Mouse (Mus musculus): Measurements from ENCODE around the gene Stx8. TPM values are rescaled to one million over a fixed set of nuclear protein-coding genes. Genes with fewer than 3 reads are reported as not detected.
A peak's percentile ranks its signal among the peaks of the same experiment; 100 is the strongest.

Stx8 gene
- polyA plus RNA-seq, 1 experiment from 2014 or later = 59.5 TPM

DNA sequence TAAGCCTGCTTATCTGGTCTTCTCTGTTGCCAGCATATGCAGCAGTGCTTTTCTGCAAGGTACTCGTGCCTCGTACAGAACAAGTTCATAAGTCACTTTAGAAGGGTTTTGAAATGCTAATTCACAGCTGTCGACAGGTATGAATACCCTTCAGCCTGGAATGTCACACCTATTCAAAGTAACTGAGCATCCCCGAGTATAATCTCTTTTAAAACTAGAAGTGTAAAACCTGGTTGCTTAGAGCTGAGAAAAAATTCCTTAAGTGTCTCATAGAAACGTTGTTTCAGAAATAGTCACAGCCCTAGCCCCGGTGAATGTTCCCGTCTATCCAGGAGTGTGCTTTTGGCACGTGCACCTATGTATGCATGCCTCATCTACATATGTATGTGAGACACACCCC is 176.3 kb downstream of the Stx8 start:
- Histone ChIP-seq H3K4me3 (no peak overlapping the region), H3K4me1 (replicated peaks) (peaks cover 39% of the 10 kb centered on the region), H3K36me3 (no peaks in the 10 kb centered on the region), H3K9ac (no peak overlapping the region), H3K27ac (replicated peaks) (no peak overlapping the region), H3K4me2 (no peak overlapping the region), H3K9me3 (no peaks in the 10 kb centered on the region), H3K27me3 (no peaks in the 10 kb centered on the region)
- WGBS = 38% methylated on average over 8 of the region's 8 CpGs
- ATAC-seq (ENCODE audit: low FRiP score, low read depth) = no peak

DNA sequence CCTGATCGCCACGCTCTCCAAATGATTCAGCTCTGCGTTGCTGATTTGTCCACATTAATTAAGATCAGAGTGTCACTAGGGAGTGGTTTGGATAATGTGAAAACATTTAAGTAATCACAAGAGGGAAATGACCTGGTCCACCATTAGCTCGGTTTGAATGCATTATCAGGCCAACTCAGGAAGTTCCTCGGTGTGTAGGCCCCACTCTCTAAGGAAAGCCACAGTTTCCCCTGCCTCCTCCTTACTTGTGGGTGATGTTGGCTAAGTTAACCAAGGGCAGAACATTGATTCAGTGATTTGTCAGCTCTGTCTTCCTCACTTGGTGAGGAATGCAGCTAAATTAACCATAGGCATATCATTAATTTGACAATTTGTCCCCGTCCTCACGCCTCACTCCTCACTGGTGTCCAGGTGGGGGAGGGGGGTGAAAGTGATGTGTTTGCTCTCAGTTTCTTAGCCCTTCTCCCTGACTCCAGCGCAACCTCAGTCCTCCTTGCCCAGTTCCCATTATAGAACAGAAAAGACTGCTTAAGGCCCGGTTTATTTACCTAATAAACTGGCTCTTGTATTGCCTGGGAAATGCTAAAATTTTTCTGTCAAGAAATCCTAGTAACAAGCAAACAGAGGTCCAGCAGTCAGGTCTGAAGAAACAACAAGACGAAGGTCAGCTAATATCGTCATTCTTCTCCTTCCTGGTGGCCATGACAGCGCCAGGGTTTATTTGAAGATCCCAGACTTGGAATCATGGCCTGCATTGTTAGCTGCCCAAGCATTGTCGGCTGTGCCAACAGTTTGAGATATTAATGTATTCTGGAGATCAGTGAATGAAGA is 178.5 kb downstream of the Stx8 start:
- peak; percentile 68 for ATAC-seq (ENCODE audit: low FRiP score, low read depth)
- H3K4me1 ChIP-seq (replicated peaks) = peaks cover 41% of the 10 kb centered on the region

DNA sequence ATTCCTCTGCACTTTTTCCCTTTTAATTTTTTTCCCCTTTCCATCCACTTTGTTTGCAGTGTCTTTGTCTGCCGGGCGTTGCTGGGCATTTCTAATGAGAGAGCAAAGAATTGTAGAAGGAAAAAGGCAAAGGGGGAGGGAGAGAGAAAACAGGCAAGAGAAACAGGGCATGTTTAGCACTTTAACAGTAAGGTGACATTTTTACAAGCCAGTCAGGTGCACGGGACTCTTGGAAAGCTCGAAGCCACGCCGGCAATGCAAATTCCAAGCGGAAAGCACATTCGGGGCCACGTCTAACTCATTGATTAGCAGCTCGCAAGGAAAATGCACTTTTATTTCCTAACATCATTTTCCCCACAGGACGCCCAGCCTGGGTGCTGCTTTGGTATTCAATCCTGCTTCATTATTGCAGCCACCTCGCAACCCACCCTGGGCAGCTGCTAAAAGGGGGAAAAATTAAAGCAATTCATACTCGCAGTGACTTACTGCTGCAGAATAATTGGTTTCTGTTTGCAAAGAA is 179.1 kb downstream of the Stx8 start:
- Histone ChIP-seq H3K27ac (replicated peaks) (peak overlapping the region; percentile 75), H3K9me3 (no peaks in the 10 kb centered on the region), H3K4me2 (peak overlapping the region; percentile 10), H3K27me3 (no peaks in the 10 kb centered on the region), H3K36me3 (no peaks in the 10 kb centered on the region), H3K4me3 (no peak overlapping the region), H3K9ac (no peak overlapping the region), H3K4me1 (replicated peaks) (peaks cover 41% of the 10 kb centered on the region)
- ATAC-seq (ENCODE audit: low FRiP score, low read depth) = peak; percentile 27
- WGBS = 7% methylated on average over 13 of the region's 13 CpGs

More for the DNA sequence above, 178.5 kb downstream of the Stx8 start:
- no peaks in the 10 kb centered on the region for H3K36me3 ChIP-seq
- WGBS = 23% methylated on average over 13 of the region's 13 CpGs
- no peak overlapping the region for H3K9ac ChIP-seq
- peak overlapping the region; percentile 75 for H3K27ac ChIP-seq (replicated peaks)
- no peak overlapping the region for H3K4me3 ChIP-seq
- no peaks in the 10 kb centered on the region for H3K27me3 ChIP-seq
- H3K4me2 ChIP-seq = peak overlapping the region; percentile 10; the same call in 1 of the 2 replicates
- H3K9me3 ChIP-seq = no peaks in the 10 kb centered on the region

DNA sequence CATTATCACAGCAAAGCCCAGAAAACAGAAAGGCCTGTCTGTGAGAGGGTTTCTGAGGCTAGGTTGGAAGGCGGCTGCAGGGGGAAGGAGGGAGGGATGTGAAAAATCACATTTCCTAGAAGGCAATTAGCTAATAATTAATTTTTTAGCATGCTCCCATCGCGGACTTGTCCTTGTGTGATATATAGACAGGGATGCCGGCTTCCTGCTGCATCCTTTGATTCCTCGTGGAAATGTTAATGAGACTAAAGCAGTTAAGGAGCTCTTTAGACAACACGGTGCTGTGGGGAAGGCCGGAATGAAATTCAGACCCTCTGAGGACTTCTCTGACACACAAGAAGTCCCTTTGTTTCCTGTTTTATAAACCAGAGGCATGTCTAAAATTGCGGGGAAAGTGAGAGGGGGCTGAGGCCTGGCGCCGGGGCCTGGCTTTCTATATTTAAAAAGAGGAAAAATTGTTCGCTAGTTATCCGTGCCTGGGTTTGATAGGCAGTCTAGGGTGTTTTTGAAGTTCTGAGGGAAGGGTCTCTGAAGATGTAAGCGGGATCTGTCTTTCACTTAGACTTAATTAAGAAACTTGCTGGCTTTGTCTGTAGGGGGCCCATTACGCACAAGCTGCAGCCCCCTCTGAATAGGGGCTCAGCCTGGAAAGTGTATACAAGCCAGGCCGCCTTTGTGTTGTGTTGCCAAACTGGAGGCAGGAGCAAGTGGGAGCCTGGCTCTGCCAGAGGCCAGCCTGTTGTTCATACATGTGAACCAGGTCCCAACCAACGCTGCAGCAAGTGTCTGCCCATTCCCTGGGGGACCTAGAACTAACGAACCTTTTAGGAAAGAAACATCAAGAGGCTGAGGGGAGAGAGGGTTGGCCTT is 179.8 kb downstream of the Stx8 start:
- Histone ChIP-seq H3K4me2 (peak overlapping the region; percentile 10), H3K9ac (no peak overlapping the region), H3K4me1 (replicated peaks) (peaks cover 46% of the 10 kb centered on the region)

DNA sequence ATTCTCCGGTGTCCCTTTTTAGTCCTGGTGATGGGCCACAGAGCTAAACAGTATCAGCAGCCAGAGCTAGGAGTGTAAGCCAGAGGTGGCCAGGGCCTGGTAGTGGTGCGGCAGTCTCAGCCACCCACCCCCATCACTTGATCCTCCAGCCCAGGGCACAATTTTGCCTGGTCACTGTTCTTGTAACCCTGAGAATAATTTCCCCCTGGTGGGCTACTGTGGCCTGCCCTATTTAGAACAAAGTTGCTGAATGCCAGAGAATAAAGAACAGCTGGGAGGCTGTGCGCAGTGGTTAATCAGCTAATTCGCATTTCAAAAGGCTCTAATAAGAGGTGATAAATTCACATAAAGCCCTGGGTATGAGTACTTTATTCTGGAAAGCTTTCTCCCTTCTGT is 180.5 kb downstream of the Stx8 start:
- Histone ChIP-seq H3K9ac (no peak overlapping the region), H3K27ac (replicated peaks) (peak overlapping the region; percentile 75), H3K4me2 (0 out of 2 replicates have a peak overlapping the region, but pooled peaks have one; percentile 6), H3K9me3 (no peaks in the 10 kb centered on the region), H3K4me3 (no peak overlapping the region), H3K27me3 (no peaks in the 10 kb centered on the region), H3K4me1 (replicated peaks) (peaks cover 51% of the 10 kb centered on the region), H3K36me3 (no peaks in the 10 kb centered on the region)
- WGBS = 20% methylated on average over 4 of the region's 4 CpGs
- peak; percentile 14; the same call in 1 of the 2 replicates for ATAC-seq (ENCODE audit: low FRiP score, low read depth)

More for the DNA sequence above, 179.8 kb downstream of the Stx8 start:
- Histone ChIP-seq H3K36me3 (no peaks in the 10 kb centered on the region), H3K4me3 (no peak overlapping the region), H3K27ac (replicated peaks) (peak overlapping the region; percentile 75), H3K27me3 (no peaks in the 10 kb centered on the region), H3K9me3 (no peaks in the 10 kb centered on the region)
- ATAC-seq (ENCODE audit: low FRiP score, low read depth) = peak; percentile 57
- 11% methylated on average over 17 of the region's 17 CpGs for WGBS

DNA sequence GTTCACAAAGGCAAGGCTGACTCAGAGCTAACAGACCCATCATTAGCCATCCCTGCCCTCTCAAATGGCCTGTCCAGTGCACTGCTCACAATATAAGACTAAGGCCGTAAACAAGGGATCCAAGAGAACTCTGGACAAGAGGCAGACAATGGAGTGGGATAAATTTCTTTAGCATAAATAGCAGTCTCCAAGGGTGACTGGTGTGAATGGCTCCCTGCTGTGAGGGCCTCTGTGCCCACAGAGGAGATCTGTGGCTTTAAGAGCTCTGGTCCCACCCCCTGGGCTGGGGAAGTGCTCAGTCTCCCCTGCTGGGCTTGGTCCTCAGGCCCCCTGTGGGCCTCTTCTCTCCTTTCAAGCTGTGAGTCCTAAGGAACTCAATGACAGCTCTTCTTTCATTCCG is 184.9 kb downstream of the Stx8 start:
- no peak overlapping the region for H3K9ac ChIP-seq
- 36% methylated on average over 2 of the region's 2 CpGs for WGBS
- H3K27ac ChIP-seq (replicated peaks) = no peak overlapping the region; the same call in 1 of the 2 replicates
- H3K4me2 ChIP-seq = no peak overlapping the region
- H3K27me3 ChIP-seq = no peaks in the 10 kb centered on the region
- ATAC-seq (ENCODE audit: low FRiP score, low read depth) = peak; percentile 76
- H3K9me3 ChIP-seq = no peaks in the 10 kb centered on the region
- no peak overlapping the region for H3K4me3 ChIP-seq
- no peaks in the 10 kb centered on the region for H3K36me3 ChIP-seq
- peaks cover 25% of the 10 kb centered on the region for H3K4me1 ChIP-seq (replicated peaks)

DNA sequence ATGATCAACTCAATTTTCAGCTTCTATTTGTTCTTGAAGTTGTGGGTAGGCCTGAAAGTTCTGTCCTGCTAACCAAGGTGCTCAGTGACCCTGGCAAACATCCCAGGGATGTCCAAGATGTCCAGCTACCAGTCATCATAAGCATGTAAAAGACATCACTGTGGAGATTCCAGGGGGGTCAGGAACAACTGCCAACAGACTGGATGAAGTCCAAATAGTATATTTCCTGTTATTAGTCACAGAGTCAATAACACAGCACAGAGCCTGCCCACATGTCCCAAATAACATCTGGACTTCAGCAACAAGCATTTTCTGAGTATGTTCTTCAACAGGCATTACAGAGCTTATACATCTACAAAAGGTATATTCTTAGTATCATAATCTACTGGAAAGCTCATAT is 189.8 kb downstream of the Stx8 start:
- Histone ChIP-seq H3K27me3 (no peaks in the 10 kb centered on the region), H3K4me1 (replicated peaks) (peaks cover 10% of the 10 kb centered on the region), H3K27ac (replicated peaks) (no peak overlapping the region), H3K4me2 (no peak overlapping the region), H3K9me3 (no peaks in the 10 kb centered on the region), H3K9ac (no peak overlapping the region), H3K36me3 (no peaks in the 10 kb centered on the region), H3K4me3 (no peak overlapping the region)
- no peak for ATAC-seq (ENCODE audit: low FRiP score, low read depth)

DNA sequence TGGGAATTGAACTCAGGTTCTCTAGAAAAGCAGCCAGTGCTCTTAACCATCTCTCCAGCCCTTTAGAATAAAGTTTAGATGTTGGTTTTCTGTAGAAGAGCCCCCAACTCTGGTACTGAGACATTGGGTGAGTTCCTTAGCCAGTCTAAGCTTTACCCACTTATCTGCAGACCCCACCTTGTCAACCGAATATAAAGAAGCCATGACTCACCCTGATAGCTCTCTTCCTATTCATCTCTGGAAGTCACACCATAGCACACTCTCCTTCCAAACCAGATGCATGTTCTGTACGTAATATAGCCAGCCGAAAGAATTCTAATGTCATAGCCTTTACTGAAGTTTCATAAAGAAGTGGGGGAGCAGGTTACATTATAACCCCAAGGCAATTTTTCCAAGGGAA is 192.2 kb downstream of the Stx8 start:
- Histone ChIP-seq H3K4me1 (replicated peaks) (peaks cover 5% of the 10 kb centered on the region; the same call in 1 of the 2 replicates), H3K4me3 (no peak overlapping the region), H3K9me3 (no peaks in the 10 kb centered on the region), H3K36me3 (no peaks in the 10 kb centered on the region), H3K27me3 (no peaks in the 10 kb centered on the region), H3K9ac (no peak overlapping the region), H3K27ac (replicated peaks) (no peak overlapping the region), H3K4me2 (no peak overlapping the region)
- 89% methylated on average over 3 of the region's 3 CpGs for WGBS
- ATAC-seq (ENCODE audit: low FRiP score, low read depth) = no peak

DNA sequence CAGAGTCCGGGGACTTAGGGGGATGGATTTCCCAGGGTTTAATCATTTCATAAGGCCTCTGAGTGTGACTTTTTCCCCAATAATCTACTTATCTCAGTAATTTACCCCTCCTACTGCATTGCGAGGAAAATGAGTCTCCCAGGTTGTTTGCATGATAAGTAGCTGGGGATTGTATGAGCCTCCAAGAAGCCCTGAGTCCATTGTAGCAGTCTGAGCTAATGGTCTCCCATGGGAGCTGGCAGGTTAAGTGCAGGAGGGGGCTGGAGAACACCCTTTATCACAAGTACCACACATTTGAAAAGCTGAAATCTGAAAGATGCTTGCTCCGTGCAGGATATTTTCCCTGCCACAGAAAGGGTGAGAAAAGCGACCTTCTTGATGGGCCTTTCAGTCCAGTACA is 193.9 kb downstream of the Stx8 start:
- Histone ChIP-seq H3K36me3 (no peaks in the 10 kb centered on the region), H3K27ac (replicated peaks) (no peak overlapping the region), H3K9ac (no peak overlapping the region), H3K4me3 (no peak overlapping the region), H3K9me3 (no peaks in the 10 kb centered on the region), H3K4me1 (replicated peaks) (peaks cover 5% of the 10 kb centered on the region; the same call in 1 of the 2 replicates), H3K27me3 (no peaks in the 10 kb centered on the region), H3K4me2 (no peak overlapping the region)
- 55% methylated on average over 4 of the region's 4 CpGs for WGBS
- no peak for ATAC-seq (ENCODE audit: low FRiP score, low read depth)

DNA sequence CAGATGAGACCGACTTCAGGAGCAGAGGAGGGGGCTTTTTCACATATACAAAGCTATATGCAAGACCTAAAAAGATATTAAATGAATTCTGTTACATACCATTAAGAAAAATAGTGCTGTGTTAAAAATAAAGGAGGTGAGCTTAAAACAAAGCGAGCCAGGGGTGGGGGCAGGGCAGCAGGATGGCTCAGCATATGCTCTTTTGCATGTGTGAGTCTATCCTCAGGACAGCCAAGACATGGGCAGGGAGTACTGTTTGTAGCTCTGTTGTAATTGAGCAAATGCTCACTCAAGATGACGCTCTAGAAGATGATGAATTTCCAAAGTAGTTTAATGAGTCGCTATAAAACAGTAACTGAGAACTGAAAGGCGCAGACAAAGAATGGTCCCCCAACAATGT is 198.4 kb downstream of the Stx8 start:
- no peak overlapping the region for H3K27ac ChIP-seq (replicated peaks)
- no peaks in the 10 kb centered on the region for H3K27me3 ChIP-seq
- H3K9ac ChIP-seq = no peak overlapping the region
- H3K9me3 ChIP-seq = no peaks in the 10 kb centered on the region
- H3K4me3 ChIP-seq = no peak overlapping the region
- H3K4me2 ChIP-seq = no peak overlapping the region
- H3K36me3 ChIP-seq = no peaks in the 10 kb centered on the region
- ATAC-seq (ENCODE audit: low FRiP score, low read depth) = no peak
- peaks cover 5% of the 10 kb centered on the region; the same call in 1 of the 2 replicates for H3K4me1 ChIP-seq (replicated peaks)
- WGBS = 84% methylated on average over 5 of the region's 5 CpGs

DNA sequence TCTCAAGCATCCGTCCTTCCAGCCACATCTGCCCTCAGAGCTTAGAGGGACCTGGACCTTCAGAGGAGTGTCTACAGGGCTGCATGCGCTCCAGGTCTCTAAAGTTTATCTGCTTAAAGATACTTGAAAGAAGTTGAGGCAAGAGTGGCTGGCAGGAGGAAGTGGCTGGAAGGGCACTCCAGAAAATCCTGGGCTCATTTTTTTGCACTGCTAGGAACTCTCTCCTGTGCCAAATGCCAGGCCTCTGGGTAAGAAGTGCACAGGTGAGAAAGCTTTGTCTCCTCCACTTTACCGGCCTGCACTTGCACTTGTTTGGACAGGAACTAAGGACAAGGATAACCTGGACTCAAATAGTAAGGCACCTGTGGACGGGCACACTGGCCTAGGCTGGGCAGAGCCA is 202.4 kb downstream of the Stx8 start:
- Histone ChIP-seq H3K9ac (no peak overlapping the region), H3K27ac (replicated peaks) (no peak overlapping the region), H3K4me2 (no peak overlapping the region), H3K4me3 (no peak overlapping the region), H3K4me1 (replicated peaks) (no peaks in the 10 kb centered on the region), H3K36me3 (no peaks in the 10 kb centered on the region), H3K9me3 (no peaks in the 10 kb centered on the region), H3K27me3 (no peaks in the 10 kb centered on the region)
- ATAC-seq (ENCODE audit: low FRiP score, low read depth) = no peak
- 87% methylated on average over 4 of the region's 4 CpGs for WGBS
